Mouse (Mus musculus): ENCODE measurements at regions not wholly inside any gene's neighbourhood (a gene's known extent, or its start where the extent isn't known, plus 50 kb on each side); places are given as distances from the start of the nearest gene placed in this dataset.

DNA sequence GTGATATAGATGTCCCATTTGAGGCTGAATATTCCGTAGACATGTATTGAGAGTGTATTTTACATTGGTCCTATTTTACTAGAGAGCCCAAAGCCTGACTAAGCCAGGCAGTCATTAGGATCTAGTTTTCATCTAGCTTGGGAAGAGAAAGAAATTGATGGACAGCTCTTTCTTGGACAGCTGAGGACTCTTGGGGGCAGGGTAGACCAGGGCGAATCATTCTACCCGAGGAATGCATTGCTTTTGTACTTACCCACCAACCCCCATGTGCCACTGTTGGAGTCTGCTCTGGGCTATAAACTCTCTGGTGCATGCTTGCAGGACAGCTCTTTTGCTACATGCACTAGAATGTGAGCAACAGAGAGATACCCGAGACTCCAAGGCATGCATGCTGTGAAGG, 294.3 kb upstream of the Zfp507 start:
- no peak for TF ChIP-seq POLR2A (IDR thresholded peaks at IDR 0.05; ENCODE audit: borderline replicate concordance, extremely low read depth, low read depth, low read length)
- TF ChIP-seq CTCF (IDR thresholded peaks at IDR 0.05; ENCODE audit: insufficient read depth, low read length) = no peak
